Mouse (Mus musculus): ENCODE data around the gene Tmem108.

Tmem108 gene

DNA sequence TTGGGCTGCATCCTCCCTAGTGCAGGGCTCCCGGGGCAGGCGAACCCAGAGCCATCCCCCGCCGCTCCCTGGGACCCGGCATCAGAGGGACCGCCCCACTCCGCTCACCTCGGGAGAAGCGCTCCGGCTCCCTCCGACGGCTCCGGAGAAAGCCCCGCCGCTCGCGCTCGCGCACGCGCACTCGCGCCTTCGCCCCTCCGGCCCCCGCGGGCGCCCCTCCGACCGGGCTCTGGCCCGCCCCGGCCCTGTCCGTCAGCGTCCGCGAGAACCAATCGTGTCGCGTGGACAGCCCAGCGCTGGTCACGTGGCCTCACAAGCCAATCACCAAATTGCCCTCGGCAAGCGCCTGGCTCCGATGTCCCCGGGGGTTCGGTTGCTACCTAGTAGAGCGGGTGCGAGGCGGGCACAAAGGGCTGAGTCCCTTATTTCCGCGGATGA, at the start of gene Tmem108:
TSS of gene Tmem108 (minus strand) at position 191 of the 438 bp plus-strand sequence.
- DNase-seq (ENCODE audit: low spot score): peak; percentile 83

GRCm38 (mm10) chr9:103789029-103789428, 27.4 kb upstream of the Tmem108 start:
- no peak for DNase-seq (ENCODE audit: low spot score)

DNA sequence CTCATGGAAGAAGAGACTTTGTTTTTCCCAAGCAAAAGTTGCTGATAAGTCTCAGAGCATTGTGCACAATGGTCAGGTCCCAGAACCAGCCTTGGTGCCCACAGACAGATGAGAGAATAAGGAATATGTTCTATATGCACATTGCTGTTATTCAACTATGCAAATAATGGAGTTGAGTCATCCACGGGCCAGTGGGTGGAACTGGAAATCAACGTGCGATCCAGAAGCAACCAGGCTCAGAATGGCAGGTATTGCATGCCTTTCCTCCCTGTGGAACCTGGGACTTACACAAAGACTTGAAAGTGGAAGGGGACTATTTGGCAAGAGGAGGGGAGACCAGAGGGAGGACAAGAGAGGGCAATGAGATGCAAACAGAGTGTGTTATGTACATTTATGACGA, 22.5 kb upstream of the Tmem108 start:
- no peak for DNase-seq (ENCODE audit: low spot score)

- no peak for DNase-seq (ENCODE audit: low spot score)
Measured at GRCm38 (mm10) chr9:103783276-103783675, 21.6 kb upstream of the Tmem108 start.

DNA sequence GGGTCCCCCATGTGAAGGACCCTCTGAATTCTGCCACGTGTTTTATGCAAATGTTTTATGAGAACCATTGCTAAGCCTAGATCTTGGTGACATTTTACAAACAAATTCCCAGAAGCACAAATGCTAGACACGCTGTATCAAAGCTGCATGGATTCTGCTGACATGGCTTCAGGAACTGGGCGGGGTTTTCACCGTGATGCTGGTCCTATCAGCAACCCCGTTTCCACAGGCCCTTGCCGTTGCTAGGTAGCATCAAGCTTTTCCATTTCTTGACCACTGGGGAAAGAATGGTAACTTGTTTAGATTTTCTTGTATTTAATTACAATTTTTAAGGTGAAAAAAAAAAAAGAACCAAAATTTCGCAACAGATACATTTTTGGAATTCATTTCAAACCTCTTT, 20.7 kb upstream of the Tmem108 start:
- no peak for DNase-seq (ENCODE audit: low spot score)

GRCm38 (mm10) chr9:103781407-103781806, 19.8 kb upstream of the Tmem108 start:
- DNase-seq (ENCODE audit: low spot score): no peak

GRCm38 (mm10) chr9:103780598-103780997, 19.0 kb upstream of the Tmem108 start:
- DNase-seq (ENCODE audit: low spot score): no peak

- no peak for DNase-seq (ENCODE audit: low spot score)
Measured at GRCm38 (mm10) chr9:103778185-103778584, 16.5 kb upstream of the Tmem108 start.

DNA sequence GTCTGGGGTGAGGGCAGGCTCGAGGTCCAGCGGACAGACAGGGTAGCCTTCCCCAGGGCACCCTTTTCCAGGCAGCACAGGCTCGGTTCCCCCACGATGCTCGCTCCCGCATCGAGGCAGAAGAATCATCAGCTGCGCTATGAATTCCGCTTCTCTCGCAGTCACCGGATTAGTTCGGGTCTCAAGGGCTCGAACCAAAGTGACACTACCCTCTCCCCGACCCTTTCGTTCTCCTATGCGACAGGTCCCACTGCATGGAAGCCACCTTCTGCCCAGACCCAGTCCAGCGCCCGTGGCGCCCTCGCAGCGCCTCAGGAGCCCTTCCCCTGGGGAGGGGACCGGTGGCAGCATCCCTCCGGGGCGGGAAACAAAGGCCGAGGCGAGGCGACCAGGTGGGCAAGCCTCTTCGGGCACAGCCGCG, 476 bp downstream of the Tmem108 start:
- peak; percentile 4 for DNase-seq (ENCODE audit: low spot score)

DNA sequence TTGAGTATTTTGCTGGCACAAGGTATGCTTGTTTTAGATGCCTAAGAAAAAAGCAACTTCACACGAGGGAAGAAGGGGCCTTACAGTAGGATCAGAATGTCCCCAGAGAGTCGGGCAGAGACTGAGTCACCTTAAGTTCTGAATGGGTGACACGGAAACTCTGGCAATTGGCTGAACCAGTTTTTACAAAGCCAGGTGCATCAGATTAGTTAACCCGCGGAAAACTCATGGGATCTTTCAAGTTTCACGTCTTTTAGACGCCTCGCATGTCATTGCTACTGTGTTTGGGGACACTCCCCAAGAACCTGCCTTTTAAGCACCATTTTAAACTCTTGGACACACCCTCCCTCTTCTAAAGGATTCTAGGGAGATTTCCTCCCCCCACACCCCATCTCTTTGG, 1.3 kb downstream of the Tmem108 start:
- no peak for DNase-seq (ENCODE audit: low spot score)

DNA sequence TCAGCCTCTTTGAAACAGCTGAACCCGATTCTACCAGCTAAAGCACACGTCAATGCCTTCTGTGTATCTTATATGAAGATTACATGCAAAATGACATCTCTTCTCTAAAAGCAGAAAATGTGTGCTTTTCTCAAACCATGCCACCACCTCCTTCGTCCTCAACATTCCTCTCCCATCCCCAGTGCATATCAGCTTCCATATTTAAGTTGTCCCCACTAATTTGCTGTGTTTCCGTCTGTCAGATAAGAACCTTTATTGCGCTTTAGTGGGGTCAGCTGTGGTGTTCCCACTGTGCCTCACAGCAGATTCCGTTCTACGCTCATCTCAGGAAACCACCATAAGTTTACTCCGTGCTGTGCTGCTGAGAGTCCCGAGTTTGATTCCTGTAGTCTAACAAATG, 1.8 kb downstream of the Tmem108 start:
- no peak for DNase-seq (ENCODE audit: low spot score)

- peak; percentile 81 for DNase-seq (ENCODE audit: low spot score)
Measured at GRCm38 (mm10) chr9:103758930-103759695, 2.5 kb downstream of the Tmem108 start.

DNA sequence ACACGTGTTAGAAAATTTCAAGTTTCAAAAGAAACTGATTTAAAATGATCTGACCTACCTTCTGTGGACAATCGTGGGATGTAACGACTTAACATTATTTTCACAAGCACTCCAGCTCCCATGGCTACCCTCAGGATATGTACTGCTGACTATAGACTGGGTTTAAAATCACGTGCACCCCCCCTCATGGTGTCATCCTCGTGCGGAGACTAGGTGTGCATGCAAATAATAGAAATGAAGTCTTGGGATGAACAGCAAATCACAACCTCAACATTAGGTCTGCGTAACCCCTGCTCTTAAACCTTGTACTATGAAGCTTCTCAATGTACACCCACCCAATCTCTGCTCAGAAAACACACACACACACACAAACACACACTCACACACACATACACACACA, 3.4 kb downstream of the Tmem108 start:
- no peak for DNase-seq (ENCODE audit: low spot score)

DNA sequence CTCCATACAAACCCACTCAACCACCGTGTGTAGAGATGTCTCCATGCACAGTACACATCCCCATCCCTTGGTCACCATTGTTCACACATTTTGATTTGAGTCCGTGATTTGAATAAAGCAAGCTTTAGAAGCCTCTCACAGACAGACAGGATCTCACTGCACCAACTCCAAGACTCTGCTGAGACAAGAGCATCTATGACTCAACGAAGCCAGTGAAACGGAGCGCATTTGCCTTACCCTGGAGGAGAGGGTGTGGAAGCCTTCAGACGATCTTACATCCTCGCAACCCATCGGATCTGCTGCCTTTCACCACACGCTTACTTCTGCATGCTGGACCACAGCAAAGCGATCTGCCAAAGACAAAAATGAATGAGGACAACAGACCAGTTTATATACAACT, 9.0 kb downstream of the Tmem108 start:
- DNase-seq (ENCODE audit: low spot score): no peak

DNA sequence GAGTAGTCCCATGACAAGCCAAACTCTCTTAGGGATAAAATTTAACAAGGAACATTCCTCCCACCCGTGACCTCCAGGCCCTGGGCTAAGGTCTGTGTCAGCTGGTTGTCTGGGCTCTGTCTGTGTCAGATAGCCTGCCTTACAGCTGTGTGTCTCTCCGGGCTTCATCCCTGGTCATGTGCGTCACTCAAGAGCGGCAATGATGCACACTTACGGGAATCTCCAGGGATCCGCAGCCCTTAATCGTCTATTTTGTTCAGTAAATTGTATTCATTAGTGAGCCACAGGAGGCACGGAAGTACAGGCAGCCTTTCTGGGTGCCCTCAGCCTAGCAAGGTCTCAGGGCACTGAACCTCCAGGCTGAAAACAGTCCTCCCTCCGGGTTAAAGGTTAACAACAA, 10.1 kb downstream of the Tmem108 start:
- no peak for DNase-seq (ENCODE audit: low spot score)

- no peak for DNase-seq (ENCODE audit: low spot score)
Measured at GRCm38 (mm10) chr9:103750491-103750890, 11.1 kb downstream of the Tmem108 start.

DNA sequence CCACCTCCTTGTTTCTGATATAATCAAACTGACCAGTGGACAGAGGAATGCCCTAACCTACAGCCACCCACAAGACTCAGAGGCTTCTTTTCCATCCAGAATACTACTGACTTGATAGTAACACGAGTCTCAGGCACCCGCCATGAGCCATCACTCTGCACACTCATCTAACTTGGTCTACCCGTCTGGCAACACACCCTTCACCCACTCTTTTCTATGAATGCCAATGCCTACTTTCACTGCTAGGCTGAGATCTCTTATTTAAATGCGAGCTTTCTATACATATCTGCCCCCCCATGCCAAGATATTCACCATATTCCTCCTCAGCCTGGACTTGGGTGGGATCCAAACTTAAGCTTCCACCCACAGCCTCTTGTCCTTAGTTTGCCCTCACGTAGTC, 15.0 kb downstream of the Tmem108 start:
- no peak for DNase-seq (ENCODE audit: low spot score)

DNA sequence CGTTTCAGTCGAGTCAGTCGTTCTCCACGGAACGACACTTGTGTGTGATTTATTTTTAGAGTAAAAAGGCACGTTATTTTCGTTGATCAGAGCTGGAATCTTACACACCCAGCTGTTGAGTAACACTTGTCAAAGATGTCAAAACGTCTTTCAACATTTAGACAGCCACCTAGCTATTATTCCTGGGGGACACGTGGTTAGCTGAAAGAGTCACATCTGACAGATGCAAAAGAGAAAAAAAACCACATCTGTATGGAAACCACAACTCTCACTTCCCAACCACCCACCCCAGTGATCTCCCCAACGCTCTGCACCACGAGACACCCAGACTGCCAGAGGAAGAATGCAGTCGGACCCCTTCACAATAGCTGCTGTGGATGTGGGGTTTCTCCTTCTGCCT, 21.5 kb downstream of the Tmem108 start:
- no peak for DNase-seq (ENCODE audit: low spot score)

DNA sequence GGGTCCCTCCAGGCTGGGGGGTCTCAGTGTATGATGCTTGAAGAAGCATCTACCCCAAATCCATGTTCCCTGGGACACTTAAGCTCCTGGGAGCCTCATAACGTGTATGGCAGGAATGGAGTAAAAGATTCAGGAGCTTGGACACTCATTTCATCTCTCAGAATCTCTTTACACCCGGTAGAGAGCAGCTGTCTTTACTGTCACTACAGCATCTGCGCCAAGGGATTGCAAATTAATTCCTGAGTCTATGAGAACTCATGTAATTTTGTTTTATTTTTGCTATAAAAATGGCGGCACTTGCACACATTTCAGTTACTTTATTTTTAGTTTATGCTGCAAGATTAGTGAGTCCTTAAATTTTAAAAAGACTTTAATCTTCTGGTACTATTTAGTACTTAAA, 22.6 kb downstream of the Tmem108 start:
- no peak for DNase-seq (ENCODE audit: low spot score)

GRCm38 (mm10) chr9:103729716-103730115, 31.9 kb downstream of the Tmem108 start:
- DNase-seq (ENCODE audit: low spot score): no peak

GRCm38 (mm10) chr9:103726751-103727462, 34.7 kb downstream of the Tmem108 start:
- DNase-seq (ENCODE audit: low spot score): no peak

- no peak for DNase-seq (ENCODE audit: low spot score)
Measured at GRCm38 (mm10) chr9:103725497-103725896, 36.1 kb downstream of the Tmem108 start.

DNA sequence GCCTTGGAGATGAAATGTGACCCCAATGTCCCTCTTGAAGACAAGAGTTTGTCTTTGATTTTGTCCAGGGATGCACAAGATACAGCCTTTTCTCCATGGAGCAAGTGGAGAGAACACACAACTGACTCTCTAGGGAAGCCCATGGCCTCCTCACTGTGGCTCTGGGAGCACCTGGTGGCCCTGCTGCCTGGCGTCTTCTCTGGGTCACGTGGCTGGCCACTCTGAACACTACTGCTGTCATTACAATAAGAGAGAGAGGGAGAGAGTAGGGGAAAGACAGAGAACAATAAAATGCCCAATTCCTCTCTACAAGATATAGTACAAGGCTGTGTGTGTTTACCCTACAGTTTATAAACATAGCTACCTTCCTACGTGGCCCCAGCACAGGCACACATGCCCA, 40.2 kb downstream of the Tmem108 start:
- no peak for DNase-seq (ENCODE audit: low spot score)

GRCm38 (mm10) chr9:103721081-103721480, 40.6 kb downstream of the Tmem108 start:
- no peak for DNase-seq (ENCODE audit: low spot score)

Measured in urinary bladder, postnatal 14 days (tissue).